Mouse (Mus musculus): ENCODE data around the gene Vwa3b.
A peak's percentile ranks its signal among the peaks of the same experiment; 100 is the strongest.

Gene Vwa3b

DNA sequence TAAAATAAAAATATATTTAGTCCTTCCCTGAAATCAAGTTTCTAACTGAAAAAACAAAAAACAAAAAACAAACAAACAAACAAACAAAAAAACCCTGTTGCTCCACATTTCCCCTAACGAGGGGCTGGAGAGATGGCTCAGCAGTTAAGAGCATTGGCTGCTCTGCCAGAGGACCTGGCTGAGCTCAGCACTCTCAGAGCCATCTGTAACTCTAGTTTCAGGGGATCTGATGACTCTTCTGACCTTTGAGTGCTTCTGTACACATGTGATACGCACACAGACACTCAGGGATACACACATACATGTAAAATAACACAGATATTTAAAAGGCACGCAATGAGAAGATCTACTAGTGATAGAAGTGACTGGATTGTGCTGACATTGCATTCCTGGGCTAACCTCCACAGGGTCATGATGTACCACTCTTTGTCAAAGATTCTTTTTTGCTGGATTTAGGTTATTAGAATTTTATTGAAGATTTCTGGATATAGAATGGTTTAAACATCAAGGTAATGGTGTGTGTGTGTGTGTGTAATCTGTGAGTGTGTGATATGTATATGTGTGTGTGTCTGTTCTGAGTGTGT, 14.7 kb upstream of the Vwa3b start:
- no peak for DNase-seq (ENCODE audit: low spot score in 2 of 2)

DNA sequence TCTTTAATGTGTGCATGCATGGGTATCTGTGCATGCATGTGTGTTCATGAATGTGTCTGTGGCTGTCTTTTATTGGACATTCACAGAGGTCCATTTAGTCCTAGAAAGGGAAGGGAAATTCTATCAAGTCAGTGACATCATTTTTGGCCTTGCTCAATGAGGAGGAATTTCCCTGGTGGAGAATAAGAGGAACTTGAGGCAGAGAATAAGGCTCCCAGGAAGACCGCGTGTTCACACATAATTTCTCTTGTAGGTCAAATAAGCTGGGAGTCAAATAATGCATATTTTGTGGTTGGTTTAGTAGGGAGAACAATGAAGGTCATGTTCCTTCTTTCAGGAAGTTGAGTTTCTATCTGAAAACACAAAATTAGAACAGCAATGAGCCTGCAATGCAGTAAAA, 13.4 kb upstream of the Vwa3b start:
- no peak for DNase-seq (ENCODE audit: low spot score in 2 of 2)

DNA sequence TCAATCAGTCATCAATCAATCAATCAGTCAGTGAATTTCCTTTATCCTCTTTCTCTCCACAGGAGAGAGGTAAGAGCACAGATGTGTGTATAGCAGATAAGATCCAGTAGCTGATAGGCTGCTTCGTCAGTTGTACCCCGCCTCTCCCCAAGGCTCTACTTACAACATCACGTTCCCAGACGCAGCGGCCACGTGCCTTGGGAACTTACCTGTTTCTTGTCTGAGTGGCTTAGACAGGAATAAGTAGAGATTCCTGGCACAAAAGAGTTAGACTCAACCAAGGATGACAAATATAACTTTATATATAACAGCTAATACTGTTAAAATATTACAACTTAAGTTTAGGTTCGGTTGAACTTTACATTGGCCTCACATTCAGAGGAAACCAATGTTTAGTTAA, 12.7 kb upstream of the Vwa3b start:
- DNase-seq (ENCODE audit: low spot score in 2 of 2): no peak

DNA sequence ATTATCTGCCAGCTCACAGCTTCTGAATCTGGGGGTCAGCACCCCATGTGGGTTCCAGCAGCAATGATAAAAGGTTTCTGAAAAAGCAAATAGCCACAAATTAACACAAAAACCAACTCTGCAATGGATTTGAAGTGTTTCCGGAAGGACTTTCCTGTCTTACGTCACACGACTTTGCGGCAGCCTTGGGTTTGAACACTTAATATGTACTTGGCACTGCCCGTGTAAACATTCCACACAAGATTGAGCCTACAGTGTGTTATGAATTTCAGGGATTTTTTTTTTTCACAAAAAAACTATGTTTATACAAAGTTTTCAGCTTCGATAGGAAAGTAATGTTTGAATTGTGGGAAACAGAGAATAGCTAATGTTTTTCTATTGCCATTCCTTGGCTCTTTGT, 7.4 kb upstream of the Vwa3b start:
- no peak for DNase-seq (ENCODE audit: low spot score in 2 of 2)

DNA sequence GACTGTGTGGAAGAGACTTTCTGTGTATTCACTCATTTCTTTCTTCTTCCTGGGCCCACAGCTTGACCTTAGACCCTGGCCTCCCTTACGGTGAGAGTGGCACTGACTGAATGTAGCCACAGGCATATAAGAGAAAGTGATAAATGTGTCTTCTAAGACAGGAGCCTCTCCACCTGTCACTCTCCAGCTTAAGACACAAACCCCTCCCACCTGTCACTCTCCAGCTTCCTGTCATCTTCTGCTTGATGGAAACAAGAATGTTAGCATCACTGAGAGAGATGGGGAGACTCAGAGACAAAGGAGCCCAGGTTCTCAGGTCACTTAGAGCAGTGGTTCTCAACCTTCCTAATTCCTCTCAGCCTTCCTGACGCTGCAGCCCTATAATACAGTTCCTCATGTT, 3.7 kb upstream of the Vwa3b start:
- DNase-seq (ENCODE audit: low spot score in 2 of 2): no peak

DNA sequence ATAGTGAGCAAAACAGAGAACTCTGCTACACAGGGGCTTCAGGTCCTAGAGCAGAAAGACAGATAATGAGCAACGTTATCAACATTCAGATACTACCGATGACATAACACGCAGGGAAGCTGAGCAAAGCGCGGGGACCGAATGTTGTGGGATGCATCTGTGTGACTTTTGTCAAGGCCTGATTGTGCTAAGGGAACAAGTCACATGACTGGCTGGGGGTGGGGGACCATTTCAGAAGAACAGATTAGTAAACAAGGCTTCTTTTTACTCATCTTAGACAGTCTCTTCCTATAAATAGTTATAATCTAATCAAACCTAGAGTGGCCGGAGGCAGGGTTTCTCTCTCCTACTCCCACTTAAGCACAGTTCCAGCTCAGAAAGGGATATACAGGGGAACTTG, 1.7 kb upstream of the Vwa3b start:
- DNase-seq (ENCODE audit: low spot score in 2 of 2): no peak

DNA sequence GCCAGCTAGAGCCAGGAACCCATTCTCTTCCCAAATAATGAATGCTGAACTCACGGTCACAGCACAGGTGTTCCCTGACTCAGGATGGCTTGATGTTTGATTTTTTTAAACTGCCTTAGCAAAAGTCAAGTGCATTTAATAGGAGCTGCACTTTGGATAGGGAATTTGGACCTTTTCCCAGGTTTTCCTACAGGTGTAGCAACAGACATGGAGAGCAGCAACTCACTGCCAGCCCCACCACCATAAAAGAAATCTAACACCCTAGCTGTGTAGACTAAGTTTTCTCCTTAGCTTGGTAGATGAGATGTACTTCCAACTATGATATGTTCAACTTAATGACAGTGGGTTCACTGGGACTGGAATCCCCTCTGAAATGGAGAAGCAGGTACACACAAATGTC, 1.0 kb upstream of the Vwa3b start:
- no peak for DNase-seq (ENCODE audit: low spot score in 2 of 2)

DNA sequence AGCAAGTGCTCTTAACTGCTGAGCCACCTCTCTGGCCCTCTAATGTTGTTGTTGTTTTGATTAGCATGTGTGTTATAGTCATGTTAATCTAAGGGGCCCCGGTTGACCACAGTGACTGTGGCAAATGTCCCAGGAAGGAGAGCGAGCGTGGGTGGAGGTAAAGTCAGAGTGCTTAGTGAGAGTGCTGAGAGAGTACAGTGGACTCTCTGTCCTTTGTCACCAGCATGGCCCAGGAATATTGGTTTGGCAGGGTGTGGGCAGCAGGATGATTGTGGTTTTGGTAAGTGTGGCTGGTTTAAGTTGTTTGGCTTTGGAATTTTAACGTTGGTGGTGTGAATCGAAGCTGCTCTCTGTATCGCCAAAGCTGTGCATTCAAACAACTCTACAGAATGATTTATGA, 470 bp downstream of the Vwa3b start:
- no peak for DNase-seq (ENCODE audit: low spot score in 2 of 2)

DNA sequence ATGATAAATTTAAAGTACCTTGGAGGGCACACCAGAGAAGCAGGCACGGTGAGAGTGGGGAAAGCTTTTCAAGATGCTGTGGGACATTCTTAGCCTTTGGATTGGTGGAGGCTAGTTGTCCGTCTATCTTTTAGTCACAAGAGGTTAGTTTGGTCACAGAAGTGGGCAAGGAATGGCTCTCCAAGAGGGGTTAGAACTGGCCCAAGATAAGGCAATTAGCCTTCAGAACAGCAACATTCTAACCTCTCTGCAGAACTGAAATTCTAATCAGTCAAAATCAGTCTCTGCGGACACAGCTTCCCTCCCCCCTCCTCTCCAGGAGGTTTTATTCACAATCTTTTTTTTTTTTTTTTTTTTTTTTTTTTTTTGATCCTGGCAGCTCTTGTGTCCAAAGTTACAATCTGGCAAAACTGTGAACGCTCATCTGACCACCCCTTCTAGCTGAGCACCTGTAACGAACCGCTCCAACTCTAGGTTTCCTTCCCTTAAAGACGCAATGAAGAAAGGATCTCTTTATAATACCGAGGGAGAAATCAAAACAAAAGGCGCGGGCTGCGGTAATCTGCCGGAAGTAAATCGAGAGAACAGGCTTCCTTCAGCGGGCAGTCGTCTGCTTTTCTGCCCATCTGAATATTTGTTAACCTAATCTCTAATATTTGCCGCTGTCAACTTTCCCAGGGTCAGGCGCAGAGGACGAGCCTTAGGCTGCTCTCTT, 2.2 kb downstream of the Vwa3b start:
- peak in 1 of 2 experiments; percentile 30 for DNase-seq (ENCODE audit: low spot score in 2 of 2)

DNA sequence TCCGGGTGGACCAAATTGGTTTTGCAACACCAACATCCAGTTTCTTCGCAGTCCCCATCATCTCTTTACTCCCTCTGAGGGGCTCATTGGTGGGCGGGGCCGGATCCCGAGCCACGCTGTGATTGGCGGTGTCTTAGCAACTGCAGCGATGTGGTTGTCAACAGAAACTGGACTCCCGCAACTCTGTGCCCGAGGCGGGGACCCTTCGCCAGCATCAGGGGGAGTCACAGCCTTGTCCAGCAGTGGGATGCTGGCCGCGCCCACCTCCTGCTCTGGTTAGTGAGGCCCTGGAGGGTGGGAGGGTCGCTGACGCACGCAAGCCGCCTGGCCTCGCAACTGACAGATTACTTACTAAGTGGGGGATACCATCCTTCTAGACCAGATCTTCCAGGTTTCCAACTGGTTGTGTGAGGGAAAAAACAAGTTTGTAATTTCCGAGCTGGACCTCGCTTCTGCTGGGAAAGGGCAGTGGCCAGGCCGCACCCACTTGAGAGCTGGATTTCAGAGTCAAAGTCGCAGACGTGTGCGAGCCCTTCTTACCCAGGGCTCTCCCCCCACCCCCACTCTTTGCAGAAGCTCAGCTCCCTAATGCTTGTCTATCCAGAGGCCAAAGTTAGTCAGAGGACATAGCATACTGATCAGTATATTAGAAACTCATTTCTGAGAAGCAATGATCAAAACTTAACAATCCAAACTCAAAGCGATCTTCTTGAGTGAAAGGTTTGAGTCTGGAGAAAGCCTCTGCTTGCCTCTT, 2.9 kb downstream of the Vwa3b start:
- peak; percentile 28 to 43 for DNase-seq (ENCODE audit: low spot score in 2 of 2)

DNA sequence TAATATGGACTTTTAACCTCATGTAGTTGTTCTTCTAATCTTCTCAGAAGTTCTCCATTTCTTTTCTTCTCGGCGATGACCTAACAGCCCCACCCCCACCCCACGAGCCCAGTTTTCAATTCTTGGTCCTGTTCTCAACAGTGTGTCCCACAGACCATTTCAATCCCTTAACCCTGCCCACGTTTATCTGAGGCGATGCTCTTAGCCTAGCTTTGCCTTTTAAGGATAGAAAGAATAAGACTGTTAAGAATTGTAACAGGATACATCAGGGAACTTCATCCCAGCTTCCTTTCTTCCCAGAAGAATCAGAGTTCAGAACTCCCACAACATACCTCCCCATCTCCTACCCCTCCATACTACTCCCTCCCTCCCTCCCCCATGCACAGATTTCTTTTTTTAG, 3.5 kb downstream of the Vwa3b start:
- DNase-seq (ENCODE audit: low spot score in 2 of 2): no peak

DNA sequence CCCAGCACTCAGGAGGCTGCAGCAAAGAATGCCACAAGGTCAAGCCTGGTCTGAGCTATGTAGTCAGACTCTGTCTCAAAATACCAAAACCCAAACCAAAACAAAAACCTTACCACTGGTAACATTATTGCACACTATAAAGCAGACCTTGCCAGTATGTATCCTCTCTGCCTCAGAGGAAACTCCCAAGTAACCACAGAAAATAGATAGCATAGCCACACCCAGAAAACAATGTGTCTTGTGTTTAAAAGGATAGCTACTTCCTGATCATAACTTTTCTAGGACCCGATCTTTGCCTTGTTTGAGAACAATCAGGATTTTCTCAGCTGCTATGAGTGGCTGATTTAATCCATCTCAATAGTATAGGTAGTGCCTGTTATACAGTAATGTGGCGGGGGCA, 4.3 kb downstream of the Vwa3b start:
- peak in 1 of 2 experiments; percentile 13 for DNase-seq (ENCODE audit: low spot score in 2 of 2)

DNA sequence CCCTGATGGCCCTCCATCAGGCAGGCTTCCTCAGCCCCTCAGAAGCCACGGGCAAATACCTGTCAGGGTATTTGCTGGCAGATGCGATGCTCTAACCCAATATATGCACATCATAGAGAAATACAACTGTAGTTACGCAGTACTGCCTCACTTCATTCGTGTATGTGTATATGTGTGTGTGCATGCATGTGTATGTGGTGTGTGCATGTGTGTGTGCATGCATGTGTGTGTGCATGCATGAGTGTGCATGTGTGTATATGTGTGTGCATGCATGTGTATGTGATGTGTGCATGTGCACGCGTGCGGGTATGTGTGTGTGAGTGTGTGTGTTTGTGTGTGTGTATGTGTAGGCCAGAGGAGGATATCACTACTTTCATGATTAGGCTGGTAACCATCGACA, 9.5 kb downstream of the Vwa3b start:
- DNase-seq (ENCODE audit: low spot score in 2 of 2): no peak

DNA sequence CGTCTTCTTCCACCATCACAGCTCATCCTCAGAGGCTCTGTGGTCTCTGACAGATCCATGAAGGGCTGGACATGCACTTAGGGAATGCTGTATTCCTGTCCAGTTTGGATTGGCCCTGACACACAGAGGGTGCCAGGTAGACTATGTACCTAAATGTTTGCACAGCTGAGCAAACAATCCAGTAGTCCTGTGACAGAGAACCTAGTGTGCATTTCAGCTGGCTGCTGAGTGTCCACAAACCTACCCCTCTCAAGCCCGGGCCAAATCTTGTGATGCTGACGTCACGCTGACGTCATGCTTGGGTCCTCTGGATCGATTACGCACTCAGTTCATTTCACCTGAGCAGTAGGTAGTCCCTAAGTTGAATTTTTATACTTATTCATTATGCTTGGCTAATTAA, 14.7 kb downstream of the Vwa3b start:
- DNase-seq (ENCODE audit: low spot score in 2 of 2): no peak

DNA sequence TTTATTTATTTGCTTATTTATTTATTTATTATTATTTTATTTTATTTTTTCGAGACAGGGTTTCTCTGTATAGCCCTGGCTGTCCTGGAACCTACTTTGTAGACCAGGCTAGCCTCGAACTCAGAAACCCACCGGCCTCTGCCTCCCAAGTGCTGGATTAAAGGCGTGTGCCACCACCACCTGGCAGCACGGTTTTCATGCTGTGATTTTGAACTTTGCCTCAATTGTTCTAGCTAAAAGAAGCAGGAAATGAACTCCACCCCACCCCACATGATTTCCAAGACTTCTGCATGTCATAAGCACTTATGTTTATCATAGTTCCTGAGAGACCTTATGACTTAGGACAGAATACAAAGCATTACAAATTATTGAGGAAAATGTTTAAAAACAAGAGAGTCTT, 15.5 kb downstream of the Vwa3b start:
- no peak for DNase-seq (ENCODE audit: low spot score in 2 of 2)

DNA sequence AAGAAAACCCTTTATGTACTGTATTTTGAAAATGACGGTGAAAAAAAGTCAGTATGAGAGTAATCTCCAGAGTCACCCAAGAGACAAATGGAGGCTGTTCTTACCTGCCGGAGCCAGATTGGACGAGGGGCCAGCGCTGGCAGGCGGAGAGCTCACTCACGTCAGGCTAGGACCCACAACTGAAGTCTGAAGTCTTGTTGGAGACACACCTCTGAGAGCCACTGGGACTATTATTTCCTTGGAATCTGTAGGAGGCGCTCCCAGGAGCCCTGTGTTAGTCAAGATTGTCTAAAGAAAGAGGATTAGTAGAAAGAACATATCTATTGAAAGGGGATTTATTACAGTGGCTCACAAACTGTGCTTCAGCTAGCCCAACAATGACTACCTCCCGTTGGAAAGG, 16.4 kb downstream of the Vwa3b start:
- DNase-seq (ENCODE audit: low spot score in 2 of 2): no peak

DNA sequence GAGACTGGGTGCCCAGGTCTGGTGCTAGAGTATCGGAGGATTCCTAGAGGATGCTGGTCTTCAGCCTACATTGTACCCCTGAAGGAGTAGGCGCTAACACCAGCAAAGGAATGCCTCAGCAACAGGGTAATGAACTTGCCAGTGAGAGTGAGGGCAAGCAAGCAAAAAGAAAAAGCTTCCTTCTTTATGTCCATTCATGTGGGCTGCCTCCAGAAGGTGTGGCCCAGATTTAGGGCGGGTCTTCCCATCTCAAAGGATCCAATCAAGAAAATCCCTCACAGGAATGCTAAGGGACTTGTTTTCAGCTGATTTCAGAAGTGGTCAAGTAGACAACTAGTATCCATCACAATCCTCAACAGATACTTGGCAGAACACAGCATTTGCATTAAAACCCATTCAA, 16.8 kb downstream of the Vwa3b start:
- no peak for DNase-seq (ENCODE audit: low spot score in 2 of 2)

DNA sequence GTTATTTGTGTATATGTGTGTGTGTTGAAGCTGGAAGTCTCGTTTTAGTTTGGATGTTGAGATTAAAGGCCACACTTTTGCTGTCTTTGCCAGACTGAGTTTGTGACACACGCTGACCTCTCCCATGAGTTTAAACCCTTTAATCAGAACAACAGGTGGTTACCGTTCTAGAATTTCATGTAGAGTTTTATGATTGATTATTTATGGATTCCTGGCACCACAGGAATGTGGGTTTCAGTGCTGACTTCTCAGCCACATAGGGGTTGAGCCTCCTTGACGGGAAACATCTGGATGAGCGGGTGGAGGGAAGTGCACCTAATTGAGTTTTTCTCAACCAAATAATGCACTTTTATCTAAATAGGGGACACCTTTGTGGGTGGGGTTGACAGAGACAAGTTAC, 19.1 kb downstream of the Vwa3b start:
- DNase-seq (ENCODE audit: low spot score in 2 of 2): no peak

DNA sequence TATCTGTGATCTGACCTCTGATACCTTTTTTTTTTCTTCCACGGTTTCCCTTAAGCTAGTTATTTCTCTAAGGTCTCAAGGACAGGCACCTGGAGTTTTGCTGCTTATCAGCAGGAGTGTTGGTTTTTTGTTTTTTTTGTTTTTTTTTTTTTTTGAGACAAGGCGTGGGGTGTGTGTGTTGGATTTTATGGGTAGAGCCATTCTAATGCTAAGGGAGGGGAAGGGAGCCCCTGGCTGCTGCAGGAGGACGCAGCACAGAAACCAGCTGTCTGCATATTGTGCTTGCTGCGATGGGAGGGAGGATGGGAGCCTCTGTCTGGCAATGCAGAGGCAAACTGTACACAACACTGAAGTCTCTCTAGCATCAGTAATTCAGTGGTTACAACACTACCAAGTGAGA, 22.8 kb downstream of the Vwa3b start:
- no peak for DNase-seq (ENCODE audit: low spot score in 2 of 2)

DNA sequence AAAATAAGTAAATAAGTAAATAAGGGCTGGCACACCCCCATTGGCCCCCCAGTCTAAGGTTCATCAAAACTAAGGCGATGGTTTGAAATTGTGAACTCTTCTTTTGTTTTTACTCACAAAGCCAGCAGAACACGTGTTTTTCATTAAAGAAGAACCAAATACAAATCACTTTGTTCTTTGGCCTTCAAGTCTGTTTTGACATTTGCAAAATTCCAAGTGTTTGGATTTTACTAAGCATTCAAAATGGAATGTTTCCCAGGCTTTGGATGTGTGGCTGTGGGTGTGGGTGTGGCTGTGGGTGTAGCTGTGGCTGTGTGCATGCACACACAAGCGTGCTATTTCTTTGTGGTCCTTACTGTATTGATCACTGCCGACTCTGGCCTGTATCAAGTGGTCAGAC, 27.3 kb downstream of the Vwa3b start:
- no peak for DNase-seq (ENCODE audit: low spot score in 2 of 2)

DNA sequence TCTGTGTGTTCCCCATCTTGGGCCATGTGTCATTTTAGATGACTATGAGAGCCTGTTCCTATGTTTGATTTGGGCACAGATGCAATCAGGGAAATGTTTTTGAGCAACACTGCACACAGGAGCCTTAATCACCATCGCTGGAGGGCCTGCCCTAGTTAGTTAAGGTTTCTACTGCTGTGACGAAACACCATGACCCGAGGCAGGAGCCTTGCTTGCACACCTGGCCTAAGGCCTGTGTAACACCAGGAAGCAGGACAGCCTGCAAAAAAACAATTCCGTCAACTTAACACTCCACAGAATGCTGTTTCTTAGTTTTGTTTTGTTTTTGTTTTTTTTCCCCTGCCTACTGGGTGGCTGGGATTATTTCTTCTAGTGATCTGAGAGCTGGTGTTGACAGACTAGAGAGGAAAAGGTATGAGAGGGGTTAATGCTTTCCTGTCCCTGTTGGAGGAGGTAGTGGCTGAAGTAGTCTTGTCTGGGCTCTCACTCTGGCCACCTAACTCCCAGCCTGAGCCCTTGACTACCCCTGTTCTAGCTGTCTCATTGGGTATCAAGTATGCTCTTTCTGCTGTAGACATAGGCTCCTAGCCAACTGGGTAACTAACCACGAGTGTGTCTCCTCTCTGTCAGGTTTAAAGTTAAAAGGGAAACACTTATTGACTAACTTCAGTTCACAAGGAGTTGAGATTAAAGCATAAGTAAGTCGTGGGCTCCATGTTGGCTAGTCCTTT, 30.6 kb downstream of the Vwa3b start:
- DNase-seq (ENCODE audit: low spot score in 2 of 2): no peak

DNA sequence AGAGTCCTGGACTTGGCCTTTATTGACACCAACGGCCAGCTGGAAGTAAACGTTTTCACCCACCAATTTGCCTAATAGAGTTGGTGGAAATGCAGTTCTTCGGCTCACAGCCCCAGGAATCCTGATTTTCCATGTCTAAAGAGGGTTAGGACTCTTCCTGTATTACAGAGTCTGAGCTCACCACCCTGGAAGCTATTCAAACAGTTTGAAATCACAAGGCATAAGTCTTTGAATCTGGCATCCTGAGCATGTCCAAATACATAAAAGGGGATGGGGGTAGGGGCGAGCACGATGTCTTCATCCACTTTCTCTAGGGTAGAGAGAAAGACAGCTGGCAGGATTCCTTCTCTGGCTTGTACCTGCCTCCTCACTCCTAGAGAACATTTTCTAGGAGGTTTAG, 34.5 kb downstream of the Vwa3b start:
- DNase-seq (ENCODE audit: low spot score in 2 of 2): no peak

DNA sequence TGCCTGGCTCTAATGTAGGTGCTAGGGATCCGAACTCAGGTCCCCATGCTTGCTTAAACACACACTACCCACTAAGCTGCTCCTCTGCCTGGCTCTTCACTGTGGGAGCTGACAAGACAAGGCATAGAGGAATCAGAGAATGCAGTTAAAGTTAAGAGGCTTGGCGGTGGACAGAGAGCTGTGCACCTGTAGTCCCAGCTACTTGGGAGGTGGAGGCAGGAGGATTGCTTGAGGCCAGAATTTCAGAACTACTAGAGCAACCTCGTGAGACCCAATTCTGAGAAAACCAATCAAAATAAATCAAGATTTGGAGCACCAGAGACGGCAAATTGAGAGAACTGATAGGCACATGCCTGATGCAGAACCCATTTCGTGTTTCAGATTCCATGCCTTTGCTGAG, 36.7 kb downstream of the Vwa3b start:
- DNase-seq (ENCODE audit: low spot score in 2 of 2): no peak

All from natural killer cell, adult 2 months (primary cell).